Mouse (Mus musculus): ENCODE data around the gene Gm1043. TPM values are rescaled to one million over a fixed set of nuclear protein-coding genes. Genes with fewer than 3 reads are reported as not detected.

Gm1043 gene
- polyA plus RNA-seq, 1 experiment from 2014 or later: not detected

- Histone ChIP-seq H3K36me3 (no peaks in the 10 kb centered on the region), H3K4me3 (peak overlapping the region; percentile 74), H3K27ac (peak overlapping the region; percentile 84), H3K9me3 (replicated peaks) (no peaks in the 10 kb centered on the region), H3K27me3 (ENCODE audit: low read depth, poor library complexity, severe bottlenecking) (peaks cover 58% of the 10 kb centered on the region), H3K4me1 (peaks cover 68% of the 10 kb centered on the region)
- WGBS: under 1% methylated on average over 41 of the region's 42 CpGs
- DNase-seq (ENCODE audit: low spot score): peak; percentile 73
Observed at GRCm38 (mm10) chr5:37245651-37246050, 160.5 kb downstream of the Gm1043 start.

- Histone ChIP-seq H3K4me1 (peaks cover 68% of the 10 kb centered on the region), H3K27ac (peak overlapping the region; percentile 84), H3K9me3 (replicated peaks) (no peaks in the 10 kb centered on the region), H3K27me3 (ENCODE audit: low read depth, poor library complexity, severe bottlenecking) (peaks cover 52% of the 10 kb centered on the region), H3K36me3 (no peaks in the 10 kb centered on the region), H3K4me3 (peak overlapping the region; percentile 74)
- WGBS: 2% methylated on average over 35 of the region's 37 CpGs
- peak; percentile 39 for DNase-seq (ENCODE audit: low spot score)
Observed at GRCm38 (mm10) chr5:37246138-37246910, 161.2 kb downstream of the Gm1043 start.

- Histone ChIP-seq H3K4me3 (peak overlapping the region; percentile 74; the same call in 1 of the 2 replicates), H3K27me3 (ENCODE audit: low read depth, poor library complexity, severe bottlenecking) (peaks cover 40% of the 10 kb centered on the region), H3K27ac (no peak overlapping the region), H3K36me3 (0 out of 2 replicates have a peak, but pooled peaks cover under 1% of the 10 kb centered on the region), H3K4me1 (peaks cover 56% of the 10 kb centered on the region), H3K9me3 (replicated peaks) (no peaks in the 10 kb centered on the region)
- no peak for DNase-seq (ENCODE audit: low spot score)
- WGBS: 25% methylated on average over 4 of the region's 4 CpGs
Observed at GRCm38 (mm10) chr5:37247456-37247855, 162.3 kb downstream of the Gm1043 start.

- Histone ChIP-seq H3K27me3 (ENCODE audit: low read depth, poor library complexity, severe bottlenecking) (peaks cover 26% of the 10 kb centered on the region), H3K36me3 (peaks cover 12% of the 10 kb centered on the region), H3K4me1 (peaks cover 44% of the 10 kb centered on the region), H3K4me3 (no peak overlapping the region), H3K27ac (no peak overlapping the region), H3K9me3 (replicated peaks) (no peaks in the 10 kb centered on the region)
- no peak for DNase-seq (ENCODE audit: low spot score)
- 88% methylated on average over 3 of the region's 3 CpGs for WGBS
Observed at GRCm38 (mm10) chr5:37248870-37249269, 163.7 kb downstream of the Gm1043 start.

GRCm38 (mm10) chr5:37251596-37251995 is 166.4 kb downstream of the Gm1043 start:
- H3K4me3 ChIP-seq: no peak overlapping the region
- H3K27me3 ChIP-seq (ENCODE audit: low read depth, poor library complexity, severe bottlenecking): peaks cover 1% of the 10 kb centered on the region; the same call in 1 of the 2 replicates
- no peaks in the 10 kb centered on the region for H3K9me3 ChIP-seq (replicated peaks)
- peaks cover 17% of the 10 kb centered on the region for H3K4me1 ChIP-seq
- no peak overlapping the region for H3K27ac ChIP-seq
- DNase-seq (ENCODE audit: low spot score): no peak
- 84% methylated on average over 3 of the region's 3 CpGs for WGBS
- H3K36me3 ChIP-seq: peaks cover 12% of the 10 kb centered on the region

GRCm38 (mm10) chr5:37252101-37252804 is 167.1 kb downstream of the Gm1043 start:
- no peaks in the 10 kb centered on the region for H3K27me3 ChIP-seq (ENCODE audit: low read depth, poor library complexity, severe bottlenecking)
- peaks cover 13% of the 10 kb centered on the region for H3K4me1 ChIP-seq
- no peak overlapping the region for H3K4me3 ChIP-seq
- H3K36me3 ChIP-seq: peaks cover 12% of the 10 kb centered on the region
- DNase-seq (ENCODE audit: low spot score): no peak
- H3K9me3 ChIP-seq (replicated peaks): no peaks in the 10 kb centered on the region
- 82% methylated on average over 9 of the region's 9 CpGs for WGBS
- no peak overlapping the region for H3K27ac ChIP-seq

- H3K4me3 ChIP-seq: no peak overlapping the region
- H3K9me3 ChIP-seq (replicated peaks): no peaks in the 10 kb centered on the region
- DNase-seq (ENCODE audit: low spot score): no peak
- H3K4me1 ChIP-seq: peaks cover 8% of the 10 kb centered on the region; the same call in 1 of the 2 replicates
- peaks cover 12% of the 10 kb centered on the region for H3K36me3 ChIP-seq
- no peak overlapping the region for H3K27ac ChIP-seq
- WGBS: 91% methylated on average over 4 of the region's 4 CpGs
- H3K27me3 ChIP-seq (ENCODE audit: low read depth, poor library complexity, severe bottlenecking): no peaks in the 10 kb centered on the region
Observed at GRCm38 (mm10) chr5:37254523-37254922, 169.4 kb downstream of the Gm1043 start.

- no peaks in the 10 kb centered on the region for H3K27me3 ChIP-seq (ENCODE audit: low read depth, poor library complexity, severe bottlenecking)
- no peak overlapping the region for H3K4me3 ChIP-seq
- H3K36me3 ChIP-seq: peaks cover 12% of the 10 kb centered on the region
- H3K9me3 ChIP-seq (replicated peaks): no peaks in the 10 kb centered on the region
- DNase-seq (ENCODE audit: low spot score): no peak
- H3K27ac ChIP-seq: no peak overlapping the region
- WGBS: 67% methylated on average over 7 of the region's 7 CpGs
- peaks cover 8% of the 10 kb centered on the region; the same call in 1 of the 2 replicates for H3K4me1 ChIP-seq
Observed at GRCm38 (mm10) chr5:37256823-37257222, 171.7 kb downstream of the Gm1043 start.

- peak; percentile 81 for DNase-seq (ENCODE audit: low spot score)
- H3K9me3 ChIP-seq (replicated peaks): no peaks in the 10 kb centered on the region
- H3K4me1 ChIP-seq: peaks cover 8% of the 10 kb centered on the region; the same call in 1 of the 2 replicates
- H3K4me3 ChIP-seq: no peak overlapping the region
- H3K27ac ChIP-seq: no peak overlapping the region
- H3K27me3 ChIP-seq (ENCODE audit: low read depth, poor library complexity, severe bottlenecking): no peaks in the 10 kb centered on the region
- WGBS: 49% methylated on average over 5 of the region's 5 CpGs
- H3K36me3 ChIP-seq: peaks cover 12% of the 10 kb centered on the region
Observed at GRCm38 (mm10) chr5:37257243-37257642, 172.1 kb downstream of the Gm1043 start.

- 73% methylated on average over 5 of the region's 5 CpGs for WGBS
- Histone ChIP-seq H3K27ac (no peak overlapping the region), H3K36me3 (peaks cover 18% of the 10 kb centered on the region), H3K4me1 (peaks cover 8% of the 10 kb centered on the region; the same call in 1 of the 2 replicates), H3K27me3 (ENCODE audit: low read depth, poor library complexity, severe bottlenecking) (no peaks in the 10 kb centered on the region), H3K9me3 (replicated peaks) (no peaks in the 10 kb centered on the region), H3K4me3 (no peak overlapping the region)
- DNase-seq (ENCODE audit: low spot score): no peak
Observed at GRCm38 (mm10) chr5:37261734-37262133, 176.6 kb downstream of the Gm1043 start.

- no peak for DNase-seq (ENCODE audit: low spot score)
- no peak overlapping the region for H3K4me3 ChIP-seq
- H3K36me3 ChIP-seq: peaks cover 33% of the 10 kb centered on the region
- no peaks in the 10 kb centered on the region for H3K27me3 ChIP-seq (ENCODE audit: low read depth, poor library complexity, severe bottlenecking)
- peaks cover 6% of the 10 kb centered on the region; the same call in 1 of the 2 replicates for H3K4me1 ChIP-seq
- no peak overlapping the region for H3K27ac ChIP-seq
- WGBS: 67% methylated on average over 6 of the region's 6 CpGs
- no peaks in the 10 kb centered on the region for H3K9me3 ChIP-seq (replicated peaks)
Observed at GRCm38 (mm10) chr5:37263816-37264215, 178.6 kb downstream of the Gm1043 start.

Measured in limb, embryonic 10.5 days (tissue).